Mouse (Mus musculus): ENCODE measurements around the gene Tmem222. TPM values are rescaled to one million over a fixed set of nuclear protein-coding genes. Genes with fewer than 3 reads are reported as not detected.

Gene Tmem222
- total RNA-seq, 2 experiments from 2014 or later, result 49.5 to 54.8 TPM

GRCm38 (mm10) chr4:133252089-133252488 lies 25.5 kb downstream of the Tmem222 start:
- DNase-seq, result no peak

GRCm38 (mm10) chr4:133251214-133251613 lies 26.4 kb downstream of the Tmem222 start:
- no peak for DNase-seq

- peak; percentile 90 for DNase-seq
Measured at GRCm38 (mm10) chr4:133250609-133251008, 27.0 kb downstream of the Tmem222 start.

GRCm38 (mm10) chr4:133247806-133248449 lies 29.7 kb downstream of the Tmem222 start:
- no peak for DNase-seq

GRCm38 (mm10) chr4:133247072-133247471 lies 30.5 kb downstream of the Tmem222 start:
- DNase-seq, result peak; percentile 52

GRCm38 (mm10) chr4:133244289-133244688 lies 33.3 kb downstream of the Tmem222 start:
- DNase-seq, result no peak

- no peak for DNase-seq
Measured at GRCm38 (mm10) chr4:133243538-133243937, 34.1 kb downstream of the Tmem222 start.

- DNase-seq, result no peak
Measured at GRCm38 (mm10) chr4:133242710-133243109, 34.9 kb downstream of the Tmem222 start.

GRCm38 (mm10) chr4:133241910-133242309 lies 35.7 kb downstream of the Tmem222 start:
- DNase-seq, result no peak

- DNase-seq, result peak; percentile 97
Measured at GRCm38 (mm10) chr4:133240934-133241908, 36.4 kb downstream of the Tmem222 start.

GRCm38 (mm10) chr4:133240490-133240921 lies 37.1 kb downstream of the Tmem222 start, which contains the start of gene Map3k6:
TSS of gene Map3k6 (plus strand) at chr4:133240818.
- DNase-seq, result peak; percentile 90

GRCm38 (mm10) chr4:133237911-133238310 lies 39.7 kb downstream of the Tmem222 start:
- no peak for DNase-seq

- DNase-seq, result no peak
Measured at GRCm38 (mm10) chr4:133235415-133235814, 42.2 kb downstream of the Tmem222 start.

GRCm38 (mm10) chr4:133234771-133235170 lies 42.8 kb downstream of the Tmem222 start:
- DNase-seq, result no peak

GRCm38 (mm10) chr4:133233285-133233976 lies 44.2 kb downstream of the Tmem222 start:
- DNase-seq, result peak; percentile 63

GRCm38 (mm10) chr4:133229582-133229981 lies 48.0 kb downstream of the Tmem222 start:
- no peak for DNase-seq

GRCm38 (mm10) chr4:133227636-133228035 lies 50.0 kb downstream of the Tmem222 start:
- no peak for DNase-seq

- DNase-seq, result no peak
Measured at GRCm38 (mm10) chr4:133226073-133226472, 51.5 kb downstream of the Tmem222 start.

GRCm38 (mm10) chr4:133223875-133224274 lies 53.7 kb downstream of the Tmem222 start:
- DNase-seq, result no peak

- no peak for DNase-seq
Measured at GRCm38 (mm10) chr4:133221701-133222100, 55.9 kb downstream of the Tmem222 start.

GRCm38 (mm10) chr4:133220656-133221055 lies 56.9 kb downstream of the Tmem222 start:
- DNase-seq, result no peak

- no peak for DNase-seq
Measured at GRCm38 (mm10) chr4:133218745-133219144, 58.8 kb downstream of the Tmem222 start.

Data from adrenal gland, postnatal 10 days (tissue).